Comparison of ENCODE assay signal across 26 mouse cellular contexts in the genomic region with DNA sequence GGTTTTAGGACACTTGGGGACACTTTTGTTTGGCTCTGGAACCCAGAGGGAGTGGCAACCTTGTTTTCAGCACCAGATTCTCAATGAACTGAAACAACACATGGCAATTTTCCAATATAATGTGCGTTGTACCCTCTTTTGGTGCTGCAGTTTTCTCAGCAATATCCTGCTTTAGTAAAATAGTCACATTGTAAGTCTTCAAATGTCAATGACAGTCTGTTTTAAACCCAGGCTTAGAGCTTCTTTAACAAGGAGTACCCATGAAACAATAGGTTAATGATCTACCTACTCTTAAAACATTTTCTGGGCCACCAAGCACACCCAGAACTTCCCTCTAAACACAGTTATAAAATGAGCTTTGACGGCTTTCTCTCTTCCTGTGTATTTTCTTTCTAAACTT.
DNase-seq lines count a peak whose midpoint lies in the region; ATAC-seq and TF ChIP-seq lines count a peak whose summit lies in the region.
"Had no signal": no experiment of that assay in that cellular context is flagged by ENCODE, and none has a peak within 500 bp of the region (broad histone marks: within the 10 kb centered on the region; RNA-seq: fewer than 3 reads in every experiment).

No protein-coding gene starts in this region.

- H3K27ac ChIP-seq in kidney, adult 2 months (ENCODE audit: insufficient read depth, low read depth, low read length): peak overlapping the region; percentile 93
- no peak overlapping the region for H3K27ac ChIP-seq in kidney, embryonic 14.5 days (ENCODE audit: low read depth, low read length)
- peak overlapping the region; percentile 63 for H3K27ac ChIP-seq in kidney, embryonic 16.5 days (ENCODE audit: low read length)
- H3K27ac ChIP-seq: forebrain, embryonic 10.5 days; forebrain, embryonic 13.5 days; heart, adult 2 months; heart, embryonic 10.5 days; heart, embryonic 13.5 days; hindbrain, embryonic 14.5 days had no signal

- TF ChIP-seq POLR2A in kidney, adult 2 months (IDR thresholded peaks at IDR 0.05; ENCODE audit: low read depth, low read length): no peak

- peak; percentile 71 for DNase-seq in kidney, adult 2 months
- no peak for DNase-seq in kidney, postnatal 4 days
- peak; percentile 16 for DNase-seq in kidney, postnatal 14 days
- no peak for DNase-seq in thymus, adult 18-20 months
- DNase-seq: adrenal gland, postnatal 10 days; adrenal gland, postnatal 36 days; B cell, adult 2 months; cerebellum, adult 18-20 months; cerebellum, adult 9-10 months; cerebellum, postnatal 14 days; gastrocnemius, postnatal 10 days; gastrocnemius, postnatal 36 days; heart, adult 2 months; heart, postnatal 14 days; heart, postnatal 4 days had no signal

- H3K27me3 ChIP-seq in kidney, adult 2 months (replicated peaks; ENCODE audit: control insufficient read depth, insufficient read depth, low read length): no peaks in the 10 kb centered on the region
- H3K27me3 ChIP-seq in kidney, embryonic 14.5 days (ENCODE audit: control insufficient read depth, insufficient read depth, low read length): no peaks in the 10 kb centered on the region
- no peaks in the 10 kb centered on the region for H3K27me3 ChIP-seq in kidney, embryonic 16.5 days (ENCODE audit: insufficient read depth, low read length)
- H3K27me3 ChIP-seq: CH12.LX; forebrain, embryonic 13.5 days; heart, embryonic 13.5 days; Patski had no signal

- no peaks in the 10 kb centered on the region for H3K9me3 ChIP-seq in kidney, embryonic 14.5 days (ENCODE audit: control insufficient read depth, low read length)
- H3K9me3 ChIP-seq in kidney, embryonic 16.5 days (ENCODE audit: low read length): no peaks in the 10 kb centered on the region
- H3K9me3 ChIP-seq: forebrain, embryonic 10.5 days; forebrain, embryonic 13.5 days; G1E; heart, embryonic 10.5 days; heart, embryonic 13.5 days had no signal

- no peaks in the 10 kb centered on the region for H3K36me3 ChIP-seq in kidney, adult 2 months (ENCODE audit: control insufficient read depth, insufficient read depth, low read length)
- no peaks in the 10 kb centered on the region for H3K36me3 ChIP-seq in kidney, embryonic 14.5 days (ENCODE audit: control insufficient read depth, insufficient read depth, low read length)
- H3K36me3 ChIP-seq in kidney, embryonic 16.5 days (ENCODE audit: insufficient read depth, low read length): no peaks in the 10 kb centered on the region
- H3K36me3 ChIP-seq: forebrain, embryonic 10.5 days; G1E; heart, embryonic 10.5 days; heart, embryonic 13.5 days had no signal

- H3K9ac ChIP-seq in kidney, embryonic 14.5 days (ENCODE audit: low read depth, low read length): no peak overlapping the region
- H3K9ac ChIP-seq in kidney, embryonic 16.5 days (replicated peaks; ENCODE audit: low read length): no peak overlapping the region
- H3K9ac ChIP-seq: forebrain, embryonic 13.5 days; heart, embryonic 13.5 days; hindbrain, embryonic 14.5 days had no signal

- 22% methylated on average over 2 of the region's 2 CpGs for WGBS in kidney, adult 2 months
- WGBS in kidney, embryonic 14.5 days: 56% methylated on average over 2 of the region's 2 CpGs
- 50% methylated on average over 2 of the region's 2 CpGs for WGBS in kidney, embryonic 16.5 days

- peaks cover 7% of the 10 kb centered on the region; the same call in 1 of the 2 replicates for H3K4me1 ChIP-seq in kidney, adult 2 months (ENCODE audit: control insufficient read depth, insufficient read depth, low read length)
- H3K4me1 ChIP-seq in kidney, embryonic 14.5 days (ENCODE audit: control insufficient read depth, insufficient read depth, low read length): no peaks in the 10 kb centered on the region
- no peaks in the 10 kb centered on the region for H3K4me1 ChIP-seq in kidney, embryonic 16.5 days (ENCODE audit: insufficient read depth, low read length)
- H3K4me1 ChIP-seq: heart, embryonic 10.5 days; heart, embryonic 13.5 days had no signal

- no peak overlapping the region for H3K4me2 ChIP-seq in kidney, embryonic 14.5 days (replicated peaks; ENCODE audit: low read depth, low read length)
- H3K4me2 ChIP-seq in kidney, embryonic 16.5 days (replicated peaks; ENCODE audit: low read depth, low read length): no peak overlapping the region
- H3K4me2 ChIP-seq: forebrain, embryonic 13.5 days; heart, embryonic 13.5 days; hindbrain, embryonic 14.5 days had no signal

- no peak for ATAC-seq in kidney, embryonic 14.5 days (ENCODE audit: low FRiP score, low TSS enrichment)
- peak; percentile 71; the same call in 1 of the 2 replicates for ATAC-seq in kidney, embryonic 16.5 days (ENCODE audit: low FRiP score, low TSS enrichment)
- ATAC-seq: forebrain, embryonic 13.5 days; forebrain, embryonic 16.5 days; Patski had no signal

- TF ChIP-seq CTCF in kidney, adult 2 months (conservative IDR thresholded peaks at IDR 0.05; ENCODE audit: insufficient read depth, insufficient read length, low read depth, low read length): no peak

- no peak overlapping the region for H3K4me3 ChIP-seq in kidney, adult 2 months (ENCODE audit: insufficient read depth, low read depth, low read length)
- no peak overlapping the region for H3K4me3 ChIP-seq in kidney, embryonic 14.5 days (ENCODE audit: low read length)
- H3K4me3 ChIP-seq in kidney, embryonic 16.5 days (ENCODE audit: low read length): no peak overlapping the region
- H3K4me3 ChIP-seq: forebrain, embryonic 10.5 days; forebrain, embryonic 13.5 days; heart, adult 2 months; heart, embryonic 10.5 days; heart, embryonic 13.5 days had no signal

Comparison
In these comparisons a context has a peak if more than half of its experiments do, and no peak if none do; other contexts are left out.
1. DNase-seq: peak in kidney, adult 2 months (single experiment) and kidney, postnatal 14 days (single experiment); none in kidney, postnatal 4 days (0 of 2) and thymus, adult 18-20 months (0 of 2).